Comparison of ENCODE assay signal across 25 mouse cellular contexts in genomic region chr1:65354153-65354552, GRCm38 (mm10).
A peak's percentile ranks its signal among the peaks of the same experiment; 100 is the strongest.
DNase-seq lines count a peak whose midpoint lies in the region; TF ChIP-seq lines count a peak whose summit lies in the region.
"Had no signal": no experiment of that assay in that cellular context is flagged by ENCODE, and none has a peak within 500 bp of the region (broad histone marks: within the 10 kb centered on the region; RNA-seq: fewer than 3 reads in every experiment).

No protein-coding gene starts in this region.

- no peak for TF ChIP-seq POLR2A in myocyte (IDR thresholded peaks at IDR 0.05; ENCODE audit: insufficient read length, low read depth)

- no peaks in the 10 kb centered on the region for H3K79me2 ChIP-seq in myocyte (ENCODE audit: control insufficient read depth, insufficient read depth)

- H3ac ChIP-seq in myocyte (ENCODE audit: control insufficient read depth, insufficient read length), result no peak overlapping the region

- DNase-seq in 416B (ENCODE audit: low read depth), result peak; percentile 60
- peak; percentile 78 for DNase-seq in NIH3T3 (ENCODE audit: low read depth)
- no peak for DNase-seq in thymus, postnatal 36 days
- no peak for DNase-seq in B cell, adult 2 months
- no peak for DNase-seq in ovary, adult 18-20 months (ENCODE audit: low spot score)
- DNase-seq: adrenal gland, postnatal 10 days; adrenal gland, postnatal 36 days; cerebellum, adult 18-20 months; cerebellum, adult 9-11 months; cerebellum, postnatal 25 days; gastrocnemius, postnatal 10 days; gastrocnemius, postnatal 36 days; heart, adult 2 months; heart, postnatal 14 days; heart, postnatal 4 days had no signal

- no peak overlapping the region for H3K4me3 ChIP-seq in myocyte
- H3K4me3 ChIP-seq: embryonic facial prominence, embryonic 12.5 days; embryonic facial prominence, embryonic 15.5 days; forebrain, embryonic 12.5 days; forebrain, embryonic 15.5 days; heart, adult 2 months; heart, embryonic 10.5 days; heart, embryonic 13.5 days had no signal

- no peaks in the 10 kb centered on the region for H3K27me3 ChIP-seq in myocyte (ENCODE audit: control insufficient read depth, insufficient read depth, insufficient read length)
- H3K27me3 ChIP-seq: CH12.LX; embryonic facial prominence, embryonic 12.5 days; embryonic facial prominence, embryonic 15.5 days; forebrain, embryonic 12.5 days; forebrain, embryonic 15.5 days; heart, embryonic 13.5 days had no signal

- no peaks in the 10 kb centered on the region for H3K36me3 ChIP-seq in myocyte (ENCODE audit: control insufficient read depth, insufficient read depth)
- H3K36me3 ChIP-seq: embryonic facial prominence, embryonic 12.5 days; embryonic facial prominence, embryonic 15.5 days; forebrain, embryonic 12.5 days; forebrain, embryonic 15.5 days; G1E; heart, embryonic 10.5 days; heart, embryonic 13.5 days had no signal

- H3K4me2 ChIP-seq in myocyte (ENCODE audit: low read depth), result no peak overlapping the region
- H3K4me2 ChIP-seq: embryonic facial prominence, embryonic 12.5 days; embryonic facial prominence, embryonic 15.5 days; forebrain, embryonic 12.5 days; forebrain, embryonic 15.5 days; heart, embryonic 13.5 days; hindbrain, embryonic 14.5 days had no signal

TF ChIP-seq in myocyte, 11 proteins besides CTCF, POLR2A, EP300 and RAD21:
- TF ChIP-seq TCF12 (IDR thresholded peaks at IDR 0.05; ENCODE audit: insufficient read depth, poor library complexity, severe bottlenecking) (no peak), CEBPB (IDR thresholded peaks at IDR 0.05; ENCODE audit: insufficient read depth, poor library complexity, severe bottlenecking) (0 out of 2 replicates have a peak, but pooled peaks have one; percentile 10)

Comparison
In these comparisons a context has a peak if more than half of its experiments do, and no peak if none do; other contexts are left out.
1. DNase-seq: peak in 416B (single experiment) and NIH3T3 (single experiment); none in thymus, postnatal 36 days (0 of 2), B cell, adult 2 months (0 of 2) and ovary, adult 18-20 months (single experiment).